Comparison of ENCODE assay signal across 25 mouse cellular contexts in genomic region chr5:66378968-66379367, GRCm38 (mm10).
DNase-seq lines count a peak whose midpoint lies in the region; ATAC-seq and TF ChIP-seq lines count a peak whose summit lies in the region.
"Had no signal": no experiment of that assay in that cellular context is flagged by ENCODE, and none has a peak within 500 bp of the region (broad histone marks: within the 10 kb centered on the region; RNA-seq: fewer than 3 reads in every experiment).

No protein-coding gene starts in this region.

- no peak for ATAC-seq in kidney, postnatal 0 days (replicated peaks; ENCODE audit: low FRiP score, low read depth)
- ATAC-seq in kidney, embryonic 14.5 days (ENCODE audit: low FRiP score, low TSS enrichment): no peak
- peak; percentile 45; the same call in 1 of the 2 replicates for ATAC-seq in limb, embryonic 11.5 days (ENCODE audit: insufficient number of reproducible peaks, low FRiP score, low TSS enrichment, low read depth)
- no peak for ATAC-seq in limb, embryonic 13.5 days (ENCODE audit: low FRiP score, low read depth)
- ATAC-seq: activated CD4-positive, CD25-positive, alpha-beta regulatory T cell, adult 4 months; CD4-positive, CD25-positive, alpha-beta regulatory T cell, adult 4 months; forebrain, embryonic 13.5 days; Patski had no signal

- WGBS in kidney, adult 2 months: 59% methylated on average over 6 of the region's 6 CpGs
- 72% methylated on average over 6 of the region's 6 CpGs for WGBS in kidney, postnatal 0 days
- WGBS in kidney, embryonic 14.5 days: 81% methylated on average over 6 of the region's 6 CpGs
- WGBS in limb, embryonic 11.5 days: 31% methylated on average over 6 of the region's 6 CpGs
- 29% methylated on average over 6 of the region's 6 CpGs for WGBS in limb, embryonic 13.5 days

- no peak for TF ChIP-seq CTCF in kidney, adult 2 months (conservative IDR thresholded peaks at IDR 0.05; ENCODE audit: insufficient read depth, insufficient read length, low read depth, low read length)
- TF ChIP-seq CTCF in kidney, postnatal 0 days (IDR thresholded peaks at IDR 0.05; ENCODE audit: low read depth): no peak
- no peak for TF ChIP-seq CTCF in gastrocnemius, adult 2 months (IDR thresholded peaks at IDR 0.05)

- H3K27ac ChIP-seq in kidney, adult 2 months (ENCODE audit: insufficient read depth, low read depth, low read length): no peak overlapping the region
- H3K27ac ChIP-seq in kidney, postnatal 0 days: peak overlapping the region; percentile 20; the same call in 1 of the 2 replicates
- no peak overlapping the region for H3K27ac ChIP-seq in kidney, embryonic 14.5 days (ENCODE audit: low read depth, low read length)
- no peak overlapping the region for H3K27ac ChIP-seq in limb, embryonic 11.5 days (replicated peaks; ENCODE audit: low read depth, low read length)
- 0 out of 2 replicates have a peak overlapping the region, but pooled peaks have one; percentile 6 for H3K27ac ChIP-seq in limb, embryonic 13.5 days
- H3K27ac ChIP-seq in gastrocnemius, adult 2 months: no peak overlapping the region
- H3K27ac ChIP-seq: embryonic facial prominence, embryonic 10.5 days; embryonic facial prominence, embryonic 12.5 days; forebrain, embryonic 13.5 days had no signal

- DNase-seq in kidney, adult 2 months: peak; percentile 51
- no peak for DNase-seq in kidney, adult 11 months
- no peak for DNase-seq in kidney, postnatal 0 days (ENCODE audit: low spot score)
- peak; percentile 37 for DNase-seq in limb, embryonic 11.5 days (ENCODE audit: low spot score)
- DNase-seq in heart, adult 9 months (ENCODE audit: low spot score in 2 of 2): no peak
- DNase-seq in gastrocnemius, adult 2 months: no peak
- DNase-seq: adrenal gland, adult 8-10 months; adrenal gland, postnatal 14 days; adrenal gland, postnatal 36 days; B cell, adult 2 months; cerebellum, adult 11-12 months; cerebellum, adult 2 months; cerebellum, adult 9-10 months; cerebellum, postnatal 10 days; cerebellum, postnatal 25 days had no signal

- H3K4me2 ChIP-seq in kidney, postnatal 0 days (ENCODE audit: low read length): no peak overlapping the region
- no peak overlapping the region for H3K4me2 ChIP-seq in kidney, embryonic 14.5 days (replicated peaks; ENCODE audit: low read depth, low read length)
- H3K4me2 ChIP-seq in limb, embryonic 11.5 days (ENCODE audit: low read depth, severe bottlenecking): no peak overlapping the region; the same call in 1 of the 2 replicates
- H3K4me2 ChIP-seq in limb, embryonic 13.5 days (replicated peaks): no peak overlapping the region
- H3K4me2 ChIP-seq: embryonic facial prominence, embryonic 12.5 days; forebrain, embryonic 13.5 days had no signal

- H3K36me3 ChIP-seq in kidney, adult 2 months (ENCODE audit: control insufficient read depth, insufficient read depth, low read length): no peaks in the 10 kb centered on the region
- peaks cover 3% of the 10 kb centered on the region; the same call in 1 of the 2 replicates for H3K36me3 ChIP-seq in kidney, postnatal 0 days (ENCODE audit: insufficient read depth, low read length)
- 0 out of 2 replicates have a peak, but pooled peaks cover 6% of the 10 kb centered on the region for H3K36me3 ChIP-seq in kidney, embryonic 14.5 days (ENCODE audit: control insufficient read depth, insufficient read depth, low read length)
- H3K36me3 ChIP-seq in limb, embryonic 11.5 days (ENCODE audit: control insufficient read depth, insufficient read depth, low read length): no peaks in the 10 kb centered on the region
- H3K36me3 ChIP-seq in limb, embryonic 13.5 days: peaks cover 2% of the 10 kb centered on the region
- H3K36me3 ChIP-seq: embryonic facial prominence, embryonic 10.5 days; embryonic facial prominence, embryonic 12.5 days; G1E had no signal

- H3K27me3 ChIP-seq in kidney, adult 2 months (replicated peaks; ENCODE audit: control insufficient read depth, insufficient read depth, low read length): no peaks in the 10 kb centered on the region
- no peaks in the 10 kb centered on the region for H3K27me3 ChIP-seq in kidney, postnatal 0 days (ENCODE audit: insufficient read depth, low read length)
- H3K27me3 ChIP-seq in kidney, embryonic 14.5 days (ENCODE audit: control insufficient read depth, insufficient read depth, low read length): no peaks in the 10 kb centered on the region
- no peaks in the 10 kb centered on the region for H3K27me3 ChIP-seq in limb, embryonic 11.5 days (ENCODE audit: control insufficient read depth, insufficient read depth, low read length)
- no peaks in the 10 kb centered on the region; the same call in 1 of the 2 replicates for H3K27me3 ChIP-seq in limb, embryonic 13.5 days
- H3K27me3 ChIP-seq: CH12.LX; embryonic facial prominence, embryonic 12.5 days; forebrain, embryonic 13.5 days; Patski had no signal

- TF ChIP-seq POLR2A in kidney, adult 2 months (IDR thresholded peaks at IDR 0.05; ENCODE audit: low read depth, low read length): no peak

- no peak overlapping the region for H3K4me3 ChIP-seq in kidney, adult 2 months (ENCODE audit: insufficient read depth, low read depth, low read length)
- H3K4me3 ChIP-seq in kidney, postnatal 0 days (replicated peaks; ENCODE audit: low read depth, low read length): no peak overlapping the region
- H3K4me3 ChIP-seq in kidney, embryonic 14.5 days (ENCODE audit: low read length): no peak overlapping the region
- H3K4me3 ChIP-seq in limb, embryonic 11.5 days (ENCODE audit: low read depth, low read length): no peak overlapping the region
- H3K4me3 ChIP-seq in limb, embryonic 13.5 days: no peak overlapping the region
- H3K4me3 ChIP-seq in gastrocnemius, adult 2 months: no peak overlapping the region
- H3K4me3 ChIP-seq: embryonic facial prominence, embryonic 10.5 days; embryonic facial prominence, embryonic 12.5 days; forebrain, embryonic 13.5 days had no signal

- H3K4me1 ChIP-seq in kidney, adult 2 months (ENCODE audit: control insufficient read depth, insufficient read depth, low read length): peaks cover 5% of the 10 kb centered on the region; the same call in 1 of the 2 replicates
- H3K4me1 ChIP-seq in kidney, postnatal 0 days (replicated peaks; ENCODE audit: insufficient read depth, low read length): no peaks in the 10 kb centered on the region
- no peaks in the 10 kb centered on the region for H3K4me1 ChIP-seq in kidney, embryonic 14.5 days (ENCODE audit: control insufficient read depth, insufficient read depth, low read length)
- peaks cover 11% of the 10 kb centered on the region for H3K4me1 ChIP-seq in limb, embryonic 11.5 days (ENCODE audit: control insufficient read depth, insufficient read depth, low read length)
- H3K4me1 ChIP-seq in limb, embryonic 13.5 days: peaks cover 15% of the 10 kb centered on the region
- H3K4me1 ChIP-seq: embryonic facial prominence, embryonic 12.5 days; forebrain, embryonic 13.5 days had no signal

- no peak overlapping the region for H3K9ac ChIP-seq in kidney, postnatal 0 days (ENCODE audit: low read depth, low read length)
- H3K9ac ChIP-seq in kidney, embryonic 14.5 days (ENCODE audit: low read depth, low read length): no peak overlapping the region
- no peak overlapping the region for H3K9ac ChIP-seq in limb, embryonic 11.5 days (ENCODE audit: low read length)
- H3K9ac ChIP-seq in limb, embryonic 13.5 days: no peak overlapping the region
- H3K9ac ChIP-seq: embryonic facial prominence, embryonic 12.5 days; forebrain, embryonic 13.5 days had no signal

- no peaks in the 10 kb centered on the region for H3K9me3 ChIP-seq in kidney, postnatal 0 days (replicated peaks; ENCODE audit: low read length)
- H3K9me3 ChIP-seq in kidney, embryonic 14.5 days (ENCODE audit: control insufficient read depth, low read length): no peaks in the 10 kb centered on the region
- no peaks in the 10 kb centered on the region for H3K9me3 ChIP-seq in limb, embryonic 11.5 days (ENCODE audit: control insufficient read depth, low read length)
- H3K9me3 ChIP-seq in limb, embryonic 13.5 days: no peaks in the 10 kb centered on the region
- H3K9me3 ChIP-seq: embryonic facial prominence, embryonic 10.5 days; embryonic facial prominence, embryonic 12.5 days; forebrain, embryonic 13.5 days had no signal

- intact Hi-C loops in gastrocnemius, adult 2 months (cut with DNase I): no loop called here

Comparison
In these comparisons a context has a peak if more than half of its experiments do, and no peak if none do; other contexts are left out.
1. DNase-seq: peak in kidney, adult 2 months (single experiment) and limb, embryonic 11.5 days (single experiment); none in kidney, adult 11 months (single experiment), kidney, postnatal 0 days (single experiment), heart, adult 9 months (0 of 2) and gastrocnemius, adult 2 months (single experiment).
2. H3K27ac ChIP-seq: peak in kidney, postnatal 0 days (single experiment) and limb, embryonic 13.5 days (single experiment); none in kidney, adult 2 months (single experiment), kidney, embryonic 14.5 days (single experiment), limb, embryonic 11.5 days (single experiment) and gastrocnemius, adult 2 months (single experiment).